Mouse (Mus musculus): ENCODE data around the gene Rras. TPM values are rescaled to one million over a fixed set of nuclear protein-coding genes. Genes with fewer than 3 reads are reported as not detected.

Rras gene
- polyA plus RNA-seq, 1 experiment from 2014 or later, result 15.5 TPM

DNA sequence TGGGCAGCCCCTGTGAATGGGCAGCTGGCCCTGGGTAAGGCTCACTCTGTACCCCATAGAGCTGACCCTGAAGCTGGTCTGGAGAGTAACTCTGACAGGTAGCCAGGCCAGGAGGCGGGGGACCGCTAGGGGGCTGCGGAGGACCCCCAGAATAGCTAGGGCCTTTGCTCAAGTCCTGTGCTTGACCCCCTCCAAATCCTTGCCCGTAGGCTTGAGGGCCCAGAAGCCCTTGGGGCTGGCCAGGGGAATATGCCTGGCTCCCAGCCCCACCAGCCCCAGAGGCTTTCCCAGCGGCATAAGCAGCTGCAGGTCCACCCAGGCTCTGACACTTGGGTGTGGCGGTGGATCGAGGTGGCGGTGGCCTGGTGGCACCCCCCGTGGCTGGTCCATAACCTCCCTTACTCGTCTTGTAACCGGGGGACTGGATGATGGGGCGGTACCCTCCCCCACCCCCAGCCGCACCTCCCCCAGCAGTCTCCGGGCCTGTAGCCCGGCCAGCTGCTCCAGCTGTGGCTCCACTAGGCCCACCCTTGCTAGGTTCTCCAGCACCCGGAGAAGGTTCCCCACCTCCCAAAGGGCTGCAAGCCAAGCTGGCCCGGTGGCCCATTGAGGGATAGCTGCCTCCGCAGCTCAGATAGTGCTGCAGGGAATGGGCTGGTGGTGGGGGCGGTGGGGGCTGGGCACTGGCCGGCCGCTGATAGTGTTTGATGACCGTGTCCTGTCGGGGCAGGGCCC is 31.3 kb downstream of the Rras start:
- Histone ChIP-seq H3K4me2 (ENCODE audit: low read depth, low read length, severe bottlenecking) (no peak overlapping the region), H3K36me3 (ENCODE audit: control insufficient read depth, insufficient read depth, low read length) (peaks cover 53% of the 10 kb centered on the region), H3K27ac (ENCODE audit: low read depth, low read length) (no peak overlapping the region), H3K4me3 (ENCODE audit: low read depth, low read length) (no peak overlapping the region), H3K27me3 (ENCODE audit: control insufficient read depth, insufficient read depth, low read length) (no peaks in the 10 kb centered on the region), H3K4me1 (replicated peaks; ENCODE audit: control insufficient read depth, insufficient read depth, low read length) (peaks cover 7% of the 10 kb centered on the region; the same call in 1 of the 2 replicates), H3K9me3 (ENCODE audit: control insufficient read depth, low read length) (no peaks in the 10 kb centered on the region), H3K9ac (ENCODE audit: low read length) (no peak overlapping the region)
- WGBS, result 93% methylated on average over 23 of the region's 23 CpGs
- ATAC-seq (replicated peaks; ENCODE audit: low FRiP score), result no peak
- DNase-seq (ENCODE audit: low spot score), result no peak

DNA sequence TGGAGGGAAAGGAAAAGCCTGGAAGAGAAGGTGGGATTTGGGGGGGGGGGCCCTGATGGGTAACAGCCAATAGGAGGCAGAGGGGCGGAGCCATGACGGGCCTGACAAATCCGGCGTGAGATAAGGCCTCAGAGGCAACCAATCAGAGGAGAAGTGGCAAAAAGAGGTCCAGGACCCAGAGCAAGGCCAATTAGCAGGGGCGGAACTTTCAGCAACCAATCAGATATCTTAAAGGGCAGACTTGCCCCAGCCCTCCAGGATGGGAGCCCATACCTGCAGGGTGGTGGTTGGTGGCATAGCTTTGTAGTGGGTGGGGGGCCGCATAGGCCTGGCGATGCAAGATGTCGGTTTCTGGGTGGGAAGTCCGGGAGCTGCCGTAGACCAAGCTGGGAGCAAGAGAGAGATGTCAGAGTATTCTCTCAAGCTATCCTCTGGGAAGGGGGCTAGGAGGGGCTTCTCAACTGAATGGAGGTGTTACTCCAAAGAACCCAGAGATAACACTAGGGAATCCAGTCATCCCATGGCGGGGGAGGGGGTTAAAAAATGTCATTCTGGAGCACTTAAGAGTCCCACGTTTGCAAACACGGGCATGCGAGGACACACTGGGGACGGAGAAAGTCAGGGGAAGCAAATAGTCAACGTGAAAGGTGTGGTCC is 33.3 kb downstream of the Rras start:
- H3K9me3 ChIP-seq (ENCODE audit: control insufficient read depth, low read length), result no peaks in the 10 kb centered on the region
- peak overlapping the region; percentile 85 for H3K9ac ChIP-seq (ENCODE audit: low read length)
- WGBS, result 3% methylated on average over 16 of the region's 16 CpGs
- no peaks in the 10 kb centered on the region for H3K27me3 ChIP-seq (ENCODE audit: control insufficient read depth, insufficient read depth, low read length)
- peak overlapping the region; percentile 98 for H3K4me2 ChIP-seq (ENCODE audit: low read depth, low read length, severe bottlenecking)
- ATAC-seq (replicated peaks; ENCODE audit: low FRiP score) (peak; percentile 55), DNase-seq (ENCODE audit: low spot score) (peak; percentile 91)
- peak overlapping the region; percentile 99 for H3K27ac ChIP-seq (ENCODE audit: low read depth, low read length)
- peaks cover 7% of the 10 kb centered on the region; the same call in 1 of the 2 replicates for H3K4me1 ChIP-seq (replicated peaks; ENCODE audit: control insufficient read depth, insufficient read depth, low read length)
- peaks cover 39% of the 10 kb centered on the region for H3K36me3 ChIP-seq (ENCODE audit: control insufficient read depth, insufficient read depth, low read length)
- peak overlapping the region; percentile 76 for H3K4me3 ChIP-seq (ENCODE audit: low read depth, low read length)

GRCm38 (mm10) chr7:45051601-45051974 is 33.8 kb downstream of the Rras start:
- Histone ChIP-seq H3K4me2 (ENCODE audit: low read depth, low read length, severe bottlenecking) (peak overlapping the region; percentile 98), H3K4me3 (ENCODE audit: low read depth, low read length) (peak overlapping the region; percentile 76), H3K4me1 (replicated peaks; ENCODE audit: control insufficient read depth, insufficient read depth, low read length) (peaks cover 7% of the 10 kb centered on the region; the same call in 1 of the 2 replicates), H3K27me3 (ENCODE audit: control insufficient read depth, insufficient read depth, low read length) (no peaks in the 10 kb centered on the region), H3K9me3 (ENCODE audit: control insufficient read depth, low read length) (no peaks in the 10 kb centered on the region), H3K9ac (ENCODE audit: low read length) (peak overlapping the region; percentile 85), H3K27ac (ENCODE audit: low read depth, low read length) (peak overlapping the region; percentile 99), H3K36me3 (ENCODE audit: control insufficient read depth, insufficient read depth, low read length) (peaks cover 34% of the 10 kb centered on the region)
- WGBS, result 3% methylated on average over 13 of the region's 13 CpGs
- DNase-seq (ENCODE audit: low spot score) (no peak), ATAC-seq (replicated peaks; ENCODE audit: low FRiP score) (no peak)

DNA sequence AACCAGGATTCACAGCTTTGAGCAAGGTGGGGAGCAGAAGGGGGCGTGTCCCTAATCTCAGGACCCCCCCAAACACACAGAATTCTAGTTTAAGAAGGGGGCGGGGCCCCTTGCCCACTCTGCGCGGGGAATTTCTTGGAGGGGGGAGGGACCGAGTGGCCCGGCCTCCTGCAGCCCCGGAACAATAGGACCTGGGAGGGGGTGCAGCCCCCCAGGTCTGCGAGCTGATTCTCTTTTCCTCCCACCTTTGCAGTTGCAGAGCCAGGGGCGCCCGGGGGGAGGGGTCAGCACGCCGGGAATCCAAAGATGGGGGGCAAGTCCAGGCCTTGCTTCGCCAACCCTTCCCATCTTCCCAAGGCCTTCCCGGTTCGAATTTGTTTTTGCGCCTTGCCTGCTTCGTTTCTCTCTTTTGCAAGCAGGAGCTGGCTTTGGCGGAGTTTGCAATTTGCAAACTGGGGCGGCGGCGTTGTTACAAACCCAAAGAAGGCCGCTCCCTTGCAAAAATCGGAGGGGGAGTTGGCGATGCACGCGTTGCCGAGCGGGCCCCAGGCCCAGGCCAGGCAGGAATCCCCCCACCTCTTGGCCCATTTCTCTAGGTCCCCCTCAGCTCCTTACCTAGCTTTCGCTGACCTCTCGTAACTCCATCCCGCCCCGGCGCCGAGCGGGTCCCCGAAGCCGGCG is 34.6 kb downstream of the Rras start:
- Histone ChIP-seq H3K36me3 (ENCODE audit: control insufficient read depth, insufficient read depth, low read length) (peaks cover 27% of the 10 kb centered on the region), H3K4me2 (ENCODE audit: low read depth, low read length, severe bottlenecking) (peak overlapping the region; percentile 98), H3K4me1 (replicated peaks; ENCODE audit: control insufficient read depth, insufficient read depth, low read length) (peaks cover 7% of the 10 kb centered on the region; the same call in 1 of the 2 replicates), H3K4me3 (ENCODE audit: low read depth, low read length) (peak overlapping the region; percentile 76), H3K27me3 (ENCODE audit: control insufficient read depth, insufficient read depth, low read length) (no peaks in the 10 kb centered on the region), H3K9me3 (ENCODE audit: control insufficient read depth, low read length) (no peaks in the 10 kb centered on the region), H3K27ac (ENCODE audit: low read depth, low read length) (peak overlapping the region; percentile 99), H3K9ac (ENCODE audit: low read length) (peak overlapping the region; percentile 85)
- DNase-seq (ENCODE audit: low spot score), result peak; percentile 73
- WGBS, result under 1% methylated on average over 37 of the region's 38 CpGs
- no peak for ATAC-seq (replicated peaks; ENCODE audit: low FRiP score)

- WGBS, result 0% methylated on average over 8 of the region's 18 CpGs
Measured at GRCm38 (mm10) chr7:45052862-45053116, 35.0 kb downstream of the Rras start, which contains the start of gene Prr12. Prr12 (minus strand) TSS chr7:45052881.

GRCm38 (mm10) chr7:45053117-45053930 is 35.6 kb downstream of the Rras start:
- peak; percentile 57 for ATAC-seq (replicated peaks; ENCODE audit: low FRiP score)
- under 1% methylated on average over 26 of the region's 59 CpGs for WGBS
- peaks cover 20% of the 10 kb centered on the region for H3K36me3 ChIP-seq (ENCODE audit: control insufficient read depth, insufficient read depth, low read length)
- peak overlapping the region; percentile 85 for H3K9ac ChIP-seq (ENCODE audit: low read length)
- H3K27me3 ChIP-seq (ENCODE audit: control insufficient read depth, insufficient read depth, low read length), result no peaks in the 10 kb centered on the region
- peak overlapping the region; percentile 76 for H3K4me3 ChIP-seq (ENCODE audit: low read depth, low read length)
- peak; percentile 92 for DNase-seq (ENCODE audit: low spot score)
- H3K4me2 ChIP-seq (ENCODE audit: low read depth, low read length, severe bottlenecking), result peak overlapping the region; percentile 98
- peaks cover 7% of the 10 kb centered on the region; the same call in 1 of the 2 replicates for H3K4me1 ChIP-seq (replicated peaks; ENCODE audit: control insufficient read depth, insufficient read depth, low read length)
- peak overlapping the region; percentile 99 for H3K27ac ChIP-seq (ENCODE audit: low read depth, low read length)
- H3K9me3 ChIP-seq (ENCODE audit: control insufficient read depth, low read length), result no peaks in the 10 kb centered on the region

More at GRCm38 (mm10) chr7:45052862-45053116, 35.0 kb downstream of the Rras start, which contains the start of gene Prr12:
- Histone ChIP-seq H3K4me2 (ENCODE audit: low read depth, low read length, severe bottlenecking) (peak within 1 kb of the TSS; percentile 98), H3K9me3 (ENCODE audit: control insufficient read depth, low read length) (no peaks in the 10 kb centered on the region), H3K27me3 (ENCODE audit: control insufficient read depth, insufficient read depth, low read length) (no peaks in the 10 kb centered on the region), H3K27ac (ENCODE audit: low read depth, low read length) (peak within 1 kb of the TSS; percentile 99), H3K4me3 (ENCODE audit: low read depth, low read length) (peak within 1 kb of the TSS; percentile 76), H3K36me3 (ENCODE audit: control insufficient read depth, insufficient read depth, low read length) (peaks cover 22% of the 10 kb centered on the region), H3K4me1 (replicated peaks; ENCODE audit: control insufficient read depth, insufficient read depth, low read length) (peaks cover 7% of the 10 kb centered on the region; the same call in 1 of the 2 replicates), H3K9ac (ENCODE audit: low read length) (peak within 1 kb of the TSS; percentile 85)
- no peak for ATAC-seq (replicated peaks; ENCODE audit: low FRiP score)
- no peak for DNase-seq (ENCODE audit: low spot score)

GRCm38 (mm10) chr7:45053931-45054510 is 36.3 kb downstream of the Rras start:
- H3K4me2 ChIP-seq (ENCODE audit: low read depth, low read length, severe bottlenecking), result peak overlapping the region; percentile 98
- peak overlapping the region; percentile 76 for H3K4me3 ChIP-seq (ENCODE audit: low read depth, low read length)
- under 1% methylated on average over 32 of the region's 33 CpGs for WGBS
- peaks cover 7% of the 10 kb centered on the region; the same call in 1 of the 2 replicates for H3K4me1 ChIP-seq (replicated peaks; ENCODE audit: control insufficient read depth, insufficient read depth, low read length)
- peaks cover 13% of the 10 kb centered on the region; the same call in 1 of the 2 replicates for H3K36me3 ChIP-seq (ENCODE audit: control insufficient read depth, insufficient read depth, low read length)
- peak; percentile 91 for ATAC-seq (replicated peaks; ENCODE audit: low FRiP score)
- H3K9ac ChIP-seq (ENCODE audit: low read length), result peak overlapping the region; percentile 85
- peak overlapping the region; percentile 99 for H3K27ac ChIP-seq (ENCODE audit: low read depth, low read length)
- H3K27me3 ChIP-seq (ENCODE audit: control insufficient read depth, insufficient read depth, low read length), result no peaks in the 10 kb centered on the region
- no peaks in the 10 kb centered on the region for H3K9me3 ChIP-seq (ENCODE audit: control insufficient read depth, low read length)
- peak; percentile 96 for DNase-seq (ENCODE audit: low spot score)
